Mouse (Mus musculus) cerebellum, adult 2 months (tissue): ENCODE data around the gene Tubb2b. TPM values are rescaled to one million over a fixed set of nuclear protein-coding genes. Genes with fewer than 3 reads are reported as not detected.

ENCODE experiments used
- DNase-seq, 2 experiments: peaks; one replicate each; pipeline ENCODE4 v3.0.0; 2021
- H3K27ac ChIP-seq: fragments of 200-500 bp; 2 replicates; pipeline ENCODE4 v1.5.1; 2012; ENCODE audit warnings: low read length, control low read depth, inconsistent platforms; ENCODE audit not compliant: insufficient read depth
- H3K27me3 ChIP-seq: fragments of 200-500 bp; 2 replicates; pipeline ENCODE4 v1.6.1; 2012; ENCODE audit warnings: inconsistent platforms, mild to moderate bottlenecking, low read length, moderate library complexity; ENCODE audit not compliant: control insufficient read depth, insufficient read depth
- H3K4me1 ChIP-seq: fragments of 200-500 bp; 2 replicates; pipeline ENCODE4 v1.6.1; 2011; ENCODE audit warnings: low read length; ENCODE audit not compliant: control insufficient read depth, insufficient read depth
- H3K4me3 ChIP-seq: fragments of 200-500 bp; replicated peaks from 2 replicates; pipeline ENCODE3; 2011; ENCODE audit warnings: mild to moderate bottlenecking, low read depth, low read length, control low read depth; ENCODE audit not compliant: insufficient read depth
- CTCF ChIP-seq: fragments of 200-500 bp; IDR thresholded peaks from 2 replicates; pipeline ENCODE4 v1.5.1; 2011; ENCODE audit warnings: low read depth, mild to moderate bottlenecking, control low read depth, low read length, moderate library complexity, borderline replicate concordance; ENCODE audit not compliant: insufficient read depth
- POLR2A ChIP-seq: fragments of 200-500 bp; IDR thresholded peaks from 2 replicates; pipeline ENCODE4 v1.6.1; 2011; ENCODE audit warnings: low read length, control low read depth, borderline replicate concordance; ENCODE audit not compliant: insufficient read depth
- whole genome bisulfite sequencing: fragments of 180-500 bp; shearing (Covaris S2); methylation state at CpG from one replicate; pipeline ENCODE4 v1.1.7; 2018; 5-methylcytosine and 5-hydroxymethylcytosine counted together
- polyA plus RNA-seq: library from polyadenylated mRNA; depleted of rRNA; stranded (reverse); fragments of >200 nt; gene quantifications from 2 replicates; pipeline ENCODE4 v1.2.3, GENCODE M21; 2012

The Tubb2b gene
- polyA plus RNA-seq, 1 experiment: 224 TPM

GRCm38 (mm10) chr13:34111878-34112277, 18.4 kb downstream of the Tubb2b start:
- no peak for DNase-seq
- no peak overlapping the region for H3K27ac ChIP-seq
- no peak overlapping the region for H3K4me3 ChIP-seq
- 83% methylated on average over 3 of the region's 3 CpGs for WGBS
- H3K27me3 ChIP-seq: no peaks in the 10 kb centered on the region
- H3K4me1 ChIP-seq: no peaks in the 10 kb centered on the region
- no peak for TF ChIP-seq POLR2A
- no peak for TF ChIP-seq CTCF

GRCm38 (mm10) chr13:34111019-34111418, 19.2 kb downstream of the Tubb2b start:
- no peaks in the 10 kb centered on the region for H3K27me3 ChIP-seq
- DNase-seq: no peak
- TF ChIP-seq POLR2A: no peak
- no peak for TF ChIP-seq CTCF
- WGBS: 59% methylated on average over 5 of the region's 5 CpGs
- no peaks in the 10 kb centered on the region for H3K4me1 ChIP-seq
- no peak overlapping the region for H3K27ac ChIP-seq
- H3K4me3 ChIP-seq: no peak overlapping the region

- Histone ChIP-seq H3K4me1 (no peaks in the 10 kb centered on the region), H3K4me3 (no peak overlapping the region), H3K27ac (no peak overlapping the region), H3K27me3 (no peaks in the 10 kb centered on the region)
- TF ChIP-seq CTCF (no peak), POLR2A (no peak)
- WGBS: 57% methylated on average over 4 of the region's 4 CpGs
- DNase-seq: no peak
Observed at GRCm38 (mm10) chr13:34109677-34110058, 20.6 kb downstream of the Tubb2b start.

- WGBS: 79% methylated on average over 4 of the region's 4 CpGs
- DNase-seq: no peak
Observed at GRCm38 (mm10) chr13:34109035-34109676, 21.1 kb downstream of the Tubb2b start.

GRCm38 (mm10) chr13:34106999-34107398, 23.3 kb downstream of the Tubb2b start:
- 100% methylated on average over 1 of the region's 1 CpGs for WGBS
- Histone ChIP-seq H3K27me3 (no peaks in the 10 kb centered on the region), H3K4me1 (no peaks in the 10 kb centered on the region), H3K27ac (no peak overlapping the region), H3K4me3 (no peak overlapping the region)
- TF ChIP-seq CTCF (no peak), POLR2A (no peak)
- no peak for DNase-seq

More at GRCm38 (mm10) chr13:34109035-34109676, 21.1 kb downstream of the Tubb2b start:
- no peaks in the 10 kb centered on the region for H3K4me1 ChIP-seq
- TF ChIP-seq CTCF (no peak), POLR2A (no peak)
- no peak overlapping the region for H3K27ac ChIP-seq
- H3K27me3 ChIP-seq: no peaks in the 10 kb centered on the region
- H3K4me3 ChIP-seq: no peak overlapping the region

GRCm38 (mm10) chr13:34106256-34106655, 24.0 kb downstream of the Tubb2b start:
- no peak for DNase-seq
- TF ChIP-seq POLR2A (no peak), CTCF (no peak)

GRCm38 (mm10) chr13:34105364-34105763, 24.9 kb downstream of the Tubb2b start:
- TF ChIP-seq POLR2A: no peak
- TF ChIP-seq CTCF: no peak
- no peak for DNase-seq
- Histone ChIP-seq H3K27ac (no peak overlapping the region), H3K4me1 (no peaks in the 10 kb centered on the region), H3K27me3 (no peaks in the 10 kb centered on the region), H3K4me3 (no peak overlapping the region)
- WGBS: 18% methylated on average over 1 of the region's 1 CpGs

More at GRCm38 (mm10) chr13:34106256-34106655, 24.0 kb downstream of the Tubb2b start:
- H3K4me1 ChIP-seq: no peaks in the 10 kb centered on the region
- no peak overlapping the region for H3K4me3 ChIP-seq
- 89% methylated on average over 2 of the region's 2 CpGs for WGBS
- H3K27me3 ChIP-seq: no peaks in the 10 kb centered on the region
- no peak overlapping the region for H3K27ac ChIP-seq

GRCm38 (mm10) chr13:34101908-34102307, 28.4 kb downstream of the Tubb2b start:
- Histone ChIP-seq H3K27ac (no peak overlapping the region), H3K4me3 (no peak overlapping the region), H3K4me1 (no peaks in the 10 kb centered on the region), H3K27me3 (no peaks in the 10 kb centered on the region)
- TF ChIP-seq CTCF (no peak), POLR2A (no peak)
- 90% methylated on average over 9 of the region's 9 CpGs for WGBS
- no peak for DNase-seq
